Mouse (Mus musculus) monocyte, adult 5-6 weeks (primary cell): ENCODE measurements around the gene Olfr1192-ps1. TPM values are rescaled to one million over a fixed set of nuclear protein-coding genes. Genes with fewer than 3 reads are reported as not detected.
"Not testable (repeated sequence)": the region's sequence is repeated elsewhere in the genome, so short reads cannot be mapped to it uniquely, and the experiment has no call there.

ENCODE experiments used
- ATAC-seq: fragments of 153-309, 156-312 bp; replicated peaks from 2 replicates; pipeline ENCODE4 v1.8.0; 2017; ENCODE audit warnings: mild to moderate bottlenecking; ENCODE audit not compliant: low TSS enrichment, insufficient number of reproducible peaks, severe bottlenecking, poor library complexity, low FRiP score
- total RNA-seq: library from RNA; stranded (forward); fragments of 200-1000, 200-491, 200-594 nt; gene quantifications from 3 replicates; pipeline ENCODE4 v1.2.3, GENCODE M21; 2017

Gene Olfr1192-ps1
- not detected in 3 replicates for total RNA-seq

DNA sequence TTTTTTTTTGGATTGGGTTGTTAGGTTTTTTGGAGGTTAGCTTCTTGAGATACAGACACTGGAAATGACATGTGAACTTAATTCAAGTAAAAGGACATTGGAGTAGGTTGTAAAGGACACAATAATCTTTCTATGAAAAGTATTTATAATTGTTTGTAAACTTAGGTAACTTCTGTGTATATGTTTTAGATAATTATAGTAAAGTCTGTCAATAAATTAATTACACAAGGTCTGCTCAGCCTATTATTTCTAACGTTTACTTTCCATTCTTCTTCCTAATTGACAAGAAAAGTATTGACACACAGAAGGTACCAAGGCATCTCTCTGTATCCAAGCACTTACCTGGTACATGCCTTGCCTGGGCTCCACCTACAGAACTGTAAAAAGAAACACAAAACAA, at the start of gene Olfr1192-ps1:
Olfr1192-ps1 (plus strand) TSS at position 301 of the 400 bp plus-strand sequence.
- ATAC-seq: no peak

GRCm38 (mm10) chr2:88640242-88640641, 8.1 kb upstream of the Olfr1192-ps1 start, which contains the start of gene Olfr1191-ps1:
Olfr1191-ps1 (plus strand) TSS chr2:88640542.
- ATAC-seq: not testable (repeated sequence)

DNA sequence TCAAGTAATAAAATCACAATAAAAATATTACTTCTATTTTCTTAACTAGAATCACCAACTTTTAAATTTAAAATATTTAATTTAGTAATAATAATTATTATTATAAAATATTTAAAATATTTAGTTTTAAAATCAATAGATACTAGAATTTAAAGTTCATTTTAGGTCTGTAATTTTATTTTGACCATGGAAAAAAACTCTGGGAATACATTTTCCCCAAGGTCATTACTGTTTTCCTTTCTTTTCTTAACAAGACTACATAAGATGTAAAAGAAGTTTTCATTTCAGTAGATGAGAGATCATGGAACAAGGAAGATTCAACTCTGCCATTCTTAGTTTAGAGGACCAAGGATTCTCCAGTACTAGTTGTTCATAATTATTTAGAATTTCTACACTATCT, 27.0 kb downstream of the Olfr1192-ps1 start, which contains the start of gene Olfr1193:
Olfr1193 (plus strand) TSS at position 301 of the 400 bp plus-strand sequence.
- not testable (repeated sequence) for ATAC-seq

DNA sequence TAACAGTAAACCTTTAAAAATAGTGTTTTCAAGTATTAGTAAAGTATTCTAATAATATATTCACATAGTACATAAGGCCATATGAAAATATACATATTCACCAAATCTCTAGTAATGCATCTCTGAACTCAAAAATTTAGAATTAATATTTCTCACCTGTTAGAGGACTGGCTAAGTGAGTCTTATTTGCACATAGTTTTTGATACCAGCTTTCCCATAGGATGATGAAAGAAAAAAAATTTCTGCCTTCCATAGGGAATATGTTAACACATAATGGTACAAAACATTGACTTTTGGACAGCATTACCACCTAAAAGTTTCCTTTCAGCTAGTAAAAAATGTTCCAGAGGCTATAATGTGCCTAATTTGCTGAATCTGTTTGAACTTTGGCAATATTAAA, 40.8 kb downstream of the Olfr1192-ps1 start, which contains the start of gene Olfr1195:
Olfr1195 (minus strand) TSS at position 101 of the 400 bp plus-strand sequence.
- ATAC-seq: no peak

DNA sequence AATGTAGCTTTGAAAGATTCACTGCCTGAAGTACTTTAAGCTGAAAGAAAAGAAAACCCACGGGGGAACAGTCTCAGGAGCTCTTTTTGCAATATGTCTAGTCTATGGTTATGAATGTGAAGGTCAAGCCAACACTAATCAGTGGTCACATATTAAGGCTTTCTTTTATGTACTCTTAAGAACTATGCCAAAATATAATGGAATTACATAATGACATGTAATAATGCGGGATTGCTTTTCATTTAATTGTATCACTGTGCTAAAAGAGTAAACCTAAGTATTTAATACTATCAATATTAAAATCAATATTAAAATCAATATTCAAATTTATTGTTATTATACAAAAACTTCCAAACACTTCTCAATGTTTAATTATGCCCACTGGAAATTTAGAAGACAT, 56.2 kb downstream of the Olfr1192-ps1 start, which contains the start of gene Olfr1196:
Olfr1196 (minus strand) TSS at position 101 of the 400 bp plus-strand sequence.
- ATAC-seq: no peak

Other genes with a start within 250 kb of the Olfr1192-ps1 start
- gene Olfr1179, start 242.1 kb upstream of the Olfr1192-ps1 start, total RNA-seq: not detected in 3 replicates
- gene Olfr1180, start 229.4 kb upstream of the Olfr1192-ps1 start, total RNA-seq: not detected in 3 replicates
- not detected in 3 replicates for gene Olfr1181, start 222.3 kb upstream of the Olfr1192-ps1 start, total RNA-seq
- gene Gm13757, start 199.4 kb upstream of the Olfr1192-ps1 start, total RNA-seq: not detected in 3 replicates
- 0.19 TPM in 1 of 3 replicates, not detected in the others for gene Olfr1183, start 193.6 kb upstream of the Olfr1192-ps1 start, total RNA-seq
- not detected in 3 replicates for gene Olfr1184, start 164.9 kb upstream of the Olfr1192-ps1 start, total RNA-seq
- gene Olfr1185-ps1, start 155.2 kb upstream of the Olfr1192-ps1 start, total RNA-seq: not detected in 3 replicates
- not detected in 3 replicates for gene Olfr1186, start 130.0 kb upstream of the Olfr1192-ps1 start, total RNA-seq
- gene Olfr1188, start 91.6 kb upstream of the Olfr1192-ps1 start, total RNA-seq: not detected in 3 replicates
- gene Olfr1189, start 62.1 kb upstream of the Olfr1192-ps1 start, total RNA-seq: not detected in 3 replicates
- not detected in 3 replicates for gene Olfr1191-ps1, start 8.0 kb upstream of the Olfr1192-ps1 start, total RNA-seq
- gene Olfr1193, start 27.1 kb downstream of the Olfr1192-ps1 start, total RNA-seq: not detected in 3 replicates
- gene Olfr1195, start 40.7 kb downstream of the Olfr1192-ps1 start, total RNA-seq: not detected in 3 replicates
- not detected in 3 replicates for gene Olfr1196, start 56.1 kb downstream of the Olfr1192-ps1 start, total RNA-seq
- not detected in 3 replicates for gene Olfr1197, start 83.9 kb downstream of the Olfr1192-ps1 start, total RNA-seq
- gene Olfr1198, start 102.9 kb downstream of the Olfr1192-ps1 start, total RNA-seq: not detected in 3 replicates
- not detected in 3 replicates for gene Olfr1199, start 112.0 kb downstream of the Olfr1192-ps1 start, total RNA-seq
- gene Olfr1200, start 122.0 kb downstream of the Olfr1192-ps1 start, total RNA-seq: not detected in 3 replicates
- not detected in 3 replicates for gene Olfr1201, start 144.5 kb downstream of the Olfr1192-ps1 start, total RNA-seq
- not detected in 3 replicates for gene Olfr1202, start 166.0 kb downstream of the Olfr1192-ps1 start, total RNA-seq
- gene Olfr1205, start 181.2 kb downstream of the Olfr1192-ps1 start, total RNA-seq: not detected in 3 replicates
- not detected in 3 replicates for gene Olfr1204, start 200.8 kb downstream of the Olfr1192-ps1 start, total RNA-seq
- not detected in 3 replicates for gene Olfr1206, start 214.7 kb downstream of the Olfr1192-ps1 start, total RNA-seq